Comparison of ENCODE assay signal across 8 mouse cellular contexts in the genomic region with DNA sequence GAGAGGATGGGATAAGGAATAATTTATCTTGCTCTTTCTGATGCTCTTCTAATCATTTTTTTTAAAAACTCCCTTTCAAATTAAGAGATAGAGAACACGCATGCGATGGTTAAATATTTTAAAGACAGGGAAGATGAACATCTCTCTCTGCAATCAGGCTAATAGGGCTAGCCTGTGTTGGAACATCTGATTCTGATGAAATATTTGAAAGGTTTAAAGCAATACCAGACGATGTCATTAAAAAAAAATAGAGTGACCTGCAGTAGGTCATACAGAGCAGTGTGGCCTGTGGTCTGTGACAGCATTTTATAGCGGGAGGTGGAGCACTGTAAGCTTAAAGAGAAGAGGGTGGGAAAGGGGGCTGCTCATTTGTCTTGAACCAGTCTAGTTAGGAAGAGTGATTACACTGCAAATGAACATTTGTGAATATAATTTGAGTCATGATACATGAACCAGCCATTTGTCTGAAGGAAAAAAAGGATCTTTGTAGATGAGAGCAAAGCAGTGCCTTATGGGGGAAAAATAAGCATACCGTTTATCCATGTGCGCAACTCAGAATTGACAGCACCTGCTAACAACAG. TPM values are rescaled to one million over a fixed set of nuclear protein-coding genes. Genes with fewer than 3 reads are reported as not detected.
A peak's percentile ranks its signal among the peaks of the same experiment; 100 is the strongest.
DNase-seq lines count a peak whose midpoint lies in the region; ATAC-seq lines count a peak whose summit lies in the region.

No protein-coding gene starts in this region.

- H3K27ac ChIP-seq in heart, embryonic 11.5 days (ENCODE audit: low read depth, low read length), result peak overlapping the region; percentile 77; the same call in 1 of the 2 replicates
- no peak overlapping the region for H3K27ac ChIP-seq in hindbrain, embryonic 12.5 days
- H3K27ac ChIP-seq in midbrain, embryonic 11.5 days (ENCODE audit: low read depth, low read length), result no peak overlapping the region

- ATAC-seq in heart, embryonic 11.5 days (replicated peaks; ENCODE audit: insufficient number of reproducible peaks, low FRiP score, low TSS enrichment), result no peak
- no peak for ATAC-seq in hindbrain, embryonic 12.5 days (ENCODE audit: low FRiP score)
- ATAC-seq in midbrain, embryonic 11.5 days (ENCODE audit: low FRiP score), result no peak
- no peak for ATAC-seq in erythroid progenitor cell, adult 5-6 weeks (replicated peaks; ENCODE audit: low FRiP score, poor library complexity, severe bottlenecking)

- 45% methylated on average over 6 of the region's 6 CpGs for WGBS in heart, embryonic 11.5 days (ENCODE audit: insufficient replicate concordance)
- 38% methylated on average over 6 of the region's 6 CpGs for WGBS in hindbrain, embryonic 12.5 days
- WGBS in midbrain, embryonic 11.5 days, result 45% methylated on average over 6 of the region's 6 CpGs

- H3K9me3 ChIP-seq in heart, embryonic 11.5 days (replicated peaks; ENCODE audit: control insufficient read depth, low read length), result peaks cover 2% of the 10 kb centered on the region; the same call in 1 of the 2 replicates
- no peaks in the 10 kb centered on the region for H3K9me3 ChIP-seq in hindbrain, embryonic 12.5 days (replicated peaks)
- no peaks in the 10 kb centered on the region for H3K9me3 ChIP-seq in midbrain, embryonic 11.5 days (ENCODE audit: control insufficient read depth, low read length)

- intact Hi-C loops in heart, postnatal 14 days (cut with DNase I), result loop anchor here (5.0 kb wide), 3 partner anchors 71 to 266 kb away; no protein-coding TSS in a partner anchor

- DNase-seq in heart, postnatal 14 days, result no peak
- peak; percentile 33 for DNase-seq in MN1 (ENCODE audit: low spot score)
- peak; percentile 90 for DNase-seq in midbrain, embryonic 11.5 days (ENCODE audit: low spot score, missing footprints)
- DNase-seq in layer of hippocampus, postnatal 25 days (ENCODE audit: extremely low spot score in 1 of 2, low spot score in 1 of 2), result no peak
- DNase-seq in natural killer cell, adult 2 months (ENCODE audit: low spot score in 2 of 2), result no peak

- peak overlapping the region; percentile 71 for H3K4me2 ChIP-seq in heart, embryonic 11.5 days
- H3K4me2 ChIP-seq in hindbrain, embryonic 12.5 days (replicated peaks), result peak overlapping the region; percentile 98
- H3K4me2 ChIP-seq in midbrain, embryonic 11.5 days, result peak overlapping the region; percentile 99

- no peaks in the 10 kb centered on the region for H3K27me3 ChIP-seq in heart, embryonic 11.5 days (ENCODE audit: control insufficient read depth, insufficient read depth, low read length)
- peaks cover 36% of the 10 kb centered on the region for H3K27me3 ChIP-seq in hindbrain, embryonic 12.5 days
- peaks cover 25% of the 10 kb centered on the region for H3K27me3 ChIP-seq in midbrain, embryonic 11.5 days (ENCODE audit: control insufficient read depth, insufficient read depth, low read length)

- peaks cover 23% of the 10 kb centered on the region for H3K4me1 ChIP-seq in heart, embryonic 11.5 days (ENCODE audit: control insufficient read depth, insufficient read depth, low read length)
- peaks cover 27% of the 10 kb centered on the region for H3K4me1 ChIP-seq in hindbrain, embryonic 12.5 days
- peaks cover 7% of the 10 kb centered on the region for H3K4me1 ChIP-seq in midbrain, embryonic 11.5 days (ENCODE audit: control insufficient read depth, insufficient read depth, low read length)

- H3K4me3 ChIP-seq in heart, embryonic 11.5 days (ENCODE audit: low read depth, low read length), result peak overlapping the region; percentile 84
- peak overlapping the region; percentile 76 for H3K4me3 ChIP-seq in hindbrain, embryonic 12.5 days
- peak overlapping the region; percentile 71; the same call in 1 of the 2 replicates for H3K4me3 ChIP-seq in midbrain, embryonic 11.5 days (ENCODE audit: low read depth, low read length)

- H3K9ac ChIP-seq in heart, embryonic 11.5 days (ENCODE audit: low read depth, low read length), result peak overlapping the region; percentile 80
- peak overlapping the region; percentile 84; the same call in 1 of the 2 replicates for H3K9ac ChIP-seq in hindbrain, embryonic 12.5 days
- peak overlapping the region; percentile 86; the same call in 1 of the 2 replicates for H3K9ac ChIP-seq in midbrain, embryonic 11.5 days (ENCODE audit: low read length)

- H3K36me3 ChIP-seq in heart, embryonic 11.5 days (ENCODE audit: control insufficient read depth, insufficient read depth, low read length), result no peaks in the 10 kb centered on the region
- no peaks in the 10 kb centered on the region for H3K36me3 ChIP-seq in hindbrain, embryonic 12.5 days
- H3K36me3 ChIP-seq in midbrain, embryonic 11.5 days (ENCODE audit: control insufficient read depth, insufficient read depth, low read length), result no peaks in the 10 kb centered on the region

RNA-seq across cellular contexts. Expression of gene Lhfpl2, which starts 1.1 kb away (rescaled TPM):
- polyA plus RNA-seq in heart, embryonic 11.5 days (2014; fragmentation: Nextera tagmentation; extraction: Ambion mirVana), result 18.5 and 24.8 TPM in 2 replicates
- 10 to 100 TPM; 12.1 to 14.4 TPM for total RNA-seq in heart, postnatal 14 days (2021)
- polyA plus RNA-seq in hindbrain, embryonic 12.5 days (2016; fragmentation: Nextera tagmentation; extraction: Ambion mirVana), result 30.1 and 36.3 TPM in 2 replicates
- polyA plus RNA-seq in midbrain, embryonic 11.5 days (2014; fragmentation: Nextera tagmentation; extraction: Ambion mirVana), result 17.0 and 17.3 TPM in 2 replicates
- total RNA-seq in erythroid progenitor cell, adult 5-6 weeks (2015; ENCODE audit: low replicate concordance), result 3.6 and 6.7 TPM in 2 replicates
- total RNA-seq in erythroid progenitor cell, adult 5-6 weeks (2017; ENCODE audit: low replicate concordance), result 2.6 and 7.8 TPM in 2 replicates
- total RNA-seq in layer of hippocampus, postnatal 25 days (2021), result 10 to 100 TPM; 32.1 to 39.8 TPM

Comparison
In these comparisons a context has a peak if more than half of its experiments do, and no peak if none do; other contexts are left out.
1. DNase-seq: peak in MN1 (single experiment) and midbrain, embryonic 11.5 days (single experiment); none in heart, postnatal 14 days (0 of 2), layer of hippocampus, postnatal 25 days (0 of 2) and natural killer cell, adult 2 months (0 of 2).
2. Peak in every context shown above with its lines, with median percentiles within 50 percentile points of each other: H3K4me2 ChIP-seq, H3K4me3 ChIP-seq and H3K9ac ChIP-seq.